Mouse (Mus musculus): ENCODE measurements around the gene Cyp1a2.

The Cyp1a2 gene

DNA sequence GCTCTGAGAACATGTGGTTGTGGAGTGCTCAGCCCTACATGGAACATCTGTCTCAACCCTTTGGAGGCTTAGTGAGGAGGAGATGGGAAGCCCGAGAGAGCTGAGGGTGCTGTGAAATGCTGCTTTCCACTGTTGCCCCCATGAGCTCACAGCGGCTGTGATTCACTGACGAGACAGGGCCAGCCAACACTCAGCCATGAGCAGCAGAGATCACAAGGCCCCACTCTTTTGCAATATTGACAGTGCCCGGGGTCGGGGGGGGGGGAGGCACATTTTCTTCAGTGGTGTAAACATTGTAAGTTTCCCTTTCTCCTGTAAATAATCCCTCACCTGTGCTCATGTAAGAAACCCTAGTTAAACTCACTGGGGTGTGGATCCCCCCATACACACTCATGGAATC lies 12.0 kb downstream of the Cyp1a2 start:
- no peak for DNase-seq (ENCODE audit: low spot score in 2 of 2)

DNA sequence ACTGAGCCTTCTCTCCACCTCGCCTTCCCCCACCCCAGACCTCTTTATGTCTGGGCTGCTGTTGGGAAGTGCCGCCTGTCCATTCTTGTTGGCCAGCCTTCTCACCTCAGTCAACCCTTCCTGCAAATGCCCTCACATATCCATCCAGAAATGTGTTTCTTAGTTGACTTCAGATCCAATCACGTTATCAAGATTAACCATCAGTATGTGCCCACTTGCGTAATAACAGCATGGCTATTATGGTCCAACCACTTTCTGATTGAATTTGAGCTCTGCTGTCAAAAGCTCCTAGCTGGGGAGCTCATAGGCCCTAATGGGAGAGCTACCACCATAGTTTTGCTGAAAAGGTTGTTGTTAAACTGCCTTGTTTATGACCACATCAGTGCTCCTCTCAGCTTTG lies 12.5 kb downstream of the Cyp1a2 start:
- DNase-seq (ENCODE audit: low spot score in 2 of 2) = no peak

DNA sequence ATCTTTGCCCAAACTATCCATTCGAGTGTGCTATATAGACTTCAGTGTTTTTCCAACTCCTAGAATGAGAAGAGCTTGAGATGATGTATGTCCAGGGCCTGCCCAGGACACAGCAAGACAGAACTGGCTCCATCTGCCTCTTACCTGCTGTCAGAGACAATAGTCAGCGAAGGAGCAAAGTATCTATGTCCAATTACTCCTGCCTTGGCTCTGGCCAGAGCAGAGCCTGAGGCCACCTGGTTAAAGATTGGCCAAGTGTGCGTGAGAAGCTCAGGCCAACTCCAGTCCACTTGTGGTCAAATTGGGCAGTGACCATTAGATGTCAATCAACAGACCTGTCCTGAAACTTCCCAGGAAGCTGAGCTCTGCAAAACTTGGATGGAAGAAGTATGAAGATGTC lies 13.9 kb downstream of the Cyp1a2 start:
- no peak for DNase-seq (ENCODE audit: low spot score in 2 of 2)

DNA sequence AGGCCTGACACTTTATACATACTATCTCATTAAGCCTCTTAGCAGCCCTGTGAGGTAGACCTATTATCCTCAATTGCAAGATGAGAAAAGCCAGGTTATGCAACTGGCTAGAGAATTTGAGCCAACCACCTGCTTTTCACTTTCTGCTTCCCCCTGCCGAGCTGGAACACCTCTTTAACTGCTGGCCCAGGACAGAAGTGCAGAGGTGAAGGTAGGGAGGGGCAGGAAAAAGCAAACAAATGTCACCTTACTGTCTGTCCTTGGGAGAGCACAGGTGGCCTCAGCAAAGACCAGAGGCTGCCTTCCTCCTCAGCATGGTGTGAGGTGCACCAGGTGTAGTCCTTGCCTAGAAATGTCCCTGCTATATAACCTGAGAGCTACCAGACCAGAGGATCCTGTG lies 15.2 kb downstream of the Cyp1a2 start:
- DNase-seq (ENCODE audit: low spot score in 2 of 2) = no peak

DNA sequence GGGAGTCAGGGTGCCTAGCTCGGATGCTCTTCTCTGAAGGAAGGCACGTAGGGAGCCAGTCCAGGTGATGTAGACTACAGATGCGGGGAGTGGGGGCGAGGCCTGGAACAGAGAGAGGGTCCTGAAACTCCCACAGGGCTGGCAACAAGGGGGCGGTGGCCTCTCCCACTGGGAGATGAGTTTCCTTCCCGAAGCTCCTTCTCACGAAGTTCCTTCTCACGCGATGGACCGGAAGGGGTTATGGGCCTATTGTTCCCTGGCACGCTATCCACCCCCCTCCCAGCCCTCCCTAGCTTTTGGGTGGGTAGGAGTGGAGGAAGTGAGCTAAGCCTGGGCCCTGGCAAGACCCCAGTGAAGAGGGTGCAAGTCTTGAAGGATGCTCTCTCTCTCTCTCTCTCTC lies 15.7 kb downstream of the Cyp1a2 start:
- DNase-seq (ENCODE audit: low spot score in 2 of 2) = no peak

DNA sequence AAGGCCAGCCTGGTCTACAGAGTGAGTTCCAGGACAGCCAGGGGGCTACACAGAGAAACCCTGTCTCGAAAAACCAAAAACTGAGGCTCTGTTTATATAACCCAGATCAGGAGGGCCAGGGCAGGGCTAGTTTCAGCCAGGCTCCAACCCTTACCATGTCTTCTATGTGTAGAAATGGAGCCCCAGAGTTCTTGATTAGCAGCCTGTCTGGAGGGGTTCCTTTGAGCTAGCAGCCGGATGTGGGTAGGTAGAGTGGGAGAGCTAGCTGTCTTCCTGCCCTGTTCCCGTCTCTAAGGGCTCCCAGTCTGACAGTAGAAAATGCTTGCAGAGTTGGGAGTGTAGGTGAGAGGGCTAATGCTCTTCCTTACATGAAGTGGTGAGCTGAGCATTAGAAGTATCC lies 16.4 kb downstream of the Cyp1a2 start:
- DNase-seq (ENCODE audit: low spot score in 2 of 2) = no peak

DNA sequence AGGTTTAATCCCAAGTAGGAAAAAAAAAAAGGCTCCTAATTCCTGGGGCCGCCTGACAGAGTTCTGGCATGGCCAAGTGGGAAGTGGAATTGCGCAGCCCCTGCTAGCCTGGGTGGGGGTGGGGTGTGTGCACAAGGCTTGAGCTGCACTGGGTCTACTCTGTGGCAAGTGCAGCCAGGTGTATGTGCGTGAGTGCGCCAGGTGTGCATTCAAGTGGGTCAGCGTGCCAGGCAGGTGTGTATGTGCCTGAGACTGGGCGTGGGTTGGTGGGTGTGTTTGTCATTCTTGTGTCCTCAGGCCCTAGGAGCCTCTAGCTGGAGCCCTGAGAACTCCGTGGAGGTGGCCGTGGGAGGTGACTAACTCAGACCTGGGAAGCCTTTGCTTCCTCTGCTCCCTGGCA lies 17.0 kb downstream of the Cyp1a2 start:
- no peak for DNase-seq (ENCODE audit: low spot score in 2 of 2)

DNA sequence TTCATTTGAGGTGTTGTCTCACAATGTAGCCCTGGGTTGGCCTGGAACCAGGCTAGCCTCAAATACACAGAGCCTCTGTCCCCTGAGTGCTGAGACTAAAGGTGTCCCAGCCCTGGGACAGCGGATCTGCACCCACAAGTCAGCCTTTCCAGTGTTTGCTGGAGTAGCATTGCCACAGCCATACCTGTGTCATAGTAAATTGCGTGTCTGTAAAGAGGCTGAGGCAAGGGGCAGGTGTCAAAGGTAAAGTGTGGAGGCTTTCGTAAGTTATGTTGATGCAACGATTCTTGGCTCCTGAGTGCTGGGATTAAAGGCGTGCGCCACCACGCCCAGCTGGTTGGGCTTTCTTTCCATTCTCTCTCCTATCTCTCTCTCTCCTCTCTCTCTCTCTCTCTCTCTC lies 18.9 kb downstream of the Cyp1a2 start:
- no peak for DNase-seq (ENCODE audit: low spot score in 2 of 2)

DNA sequence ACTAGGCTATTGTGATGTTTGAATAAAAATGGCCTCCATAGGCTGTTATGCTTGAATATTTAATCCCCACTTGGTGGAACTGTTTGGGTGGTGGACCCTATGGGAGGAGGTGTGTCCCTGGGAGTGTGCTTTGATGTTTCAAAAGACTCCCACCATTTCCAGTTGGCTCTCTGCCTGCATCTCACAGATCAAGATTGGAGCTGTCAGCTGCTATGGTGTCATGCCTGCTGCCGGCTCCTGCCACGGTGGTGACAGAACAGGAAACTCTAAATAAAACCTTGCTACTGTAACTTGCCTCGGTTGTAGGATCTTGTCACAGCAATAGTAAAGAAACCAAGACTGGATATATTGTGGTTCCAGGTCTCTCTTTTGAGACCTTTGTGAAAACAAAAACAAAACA lies 22.0 kb downstream of the Cyp1a2 start:
- no peak for DNase-seq (ENCODE audit: low spot score in 2 of 2)

DNA sequence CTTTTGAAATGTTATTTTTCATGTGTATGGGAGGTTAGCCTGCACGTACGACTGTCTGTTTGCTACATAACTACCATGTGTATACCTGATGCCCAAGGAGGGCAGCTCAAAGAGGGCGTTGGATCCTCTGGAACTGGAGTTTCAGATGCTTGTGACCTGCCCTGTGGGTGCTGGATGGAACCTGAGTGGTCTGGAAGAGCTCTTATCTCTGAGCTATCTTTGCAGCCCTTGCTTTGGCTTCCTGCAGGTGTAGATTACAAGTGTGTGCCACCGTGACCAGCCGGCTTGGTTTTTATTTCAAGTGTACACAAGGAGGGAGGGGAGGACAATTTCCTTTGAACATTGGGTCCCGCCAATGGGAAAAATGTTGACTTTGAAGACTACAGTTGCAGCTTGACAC lies 23.0 kb downstream of the Cyp1a2 start:
- DNase-seq (ENCODE audit: low spot score in 2 of 2) = no peak

DNA sequence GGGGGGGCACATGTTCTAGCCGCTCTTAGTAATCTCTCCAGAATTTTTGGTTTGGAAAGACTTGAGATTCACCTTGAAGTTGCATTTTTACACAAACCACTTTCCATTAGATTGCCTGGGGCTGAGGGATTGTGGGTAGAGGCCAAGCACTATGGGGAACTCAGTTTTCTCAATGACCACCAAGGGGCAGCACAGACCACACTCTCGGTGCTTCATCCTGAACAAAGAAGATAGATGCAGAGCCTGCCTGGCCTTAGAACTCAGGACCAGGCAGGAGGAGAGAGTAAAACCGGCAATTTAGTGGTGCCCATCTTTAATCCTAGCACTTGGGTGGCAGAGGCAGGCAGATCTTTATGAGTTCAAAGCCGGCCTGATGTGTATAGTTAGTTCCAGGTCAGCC lies 23.7 kb downstream of the Cyp1a2 start:
- peak; percentile 48 to 65 for DNase-seq (ENCODE audit: low spot score in 2 of 2)

DNA sequence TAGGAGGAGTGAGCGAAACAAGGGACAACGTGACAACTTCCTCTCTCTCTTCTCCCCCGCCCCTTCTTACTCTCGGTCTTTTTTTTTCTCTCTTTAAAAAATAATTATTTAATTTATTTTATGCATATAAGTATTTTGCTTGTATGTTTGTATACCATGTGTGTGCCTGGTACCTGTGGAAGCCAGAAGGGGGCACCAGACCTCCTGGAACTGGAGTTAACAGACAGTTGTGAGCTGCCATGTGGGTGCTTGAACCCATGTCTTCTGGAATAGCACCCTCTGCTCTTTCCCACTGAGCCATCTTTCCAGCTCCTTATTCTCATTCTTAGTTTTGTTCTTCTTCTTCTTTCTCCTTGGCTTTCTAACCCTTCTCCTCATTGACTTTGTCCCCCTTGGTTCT lies 24.5 kb downstream of the Cyp1a2 start:
- no peak for DNase-seq (ENCODE audit: low spot score in 2 of 2)

DNA sequence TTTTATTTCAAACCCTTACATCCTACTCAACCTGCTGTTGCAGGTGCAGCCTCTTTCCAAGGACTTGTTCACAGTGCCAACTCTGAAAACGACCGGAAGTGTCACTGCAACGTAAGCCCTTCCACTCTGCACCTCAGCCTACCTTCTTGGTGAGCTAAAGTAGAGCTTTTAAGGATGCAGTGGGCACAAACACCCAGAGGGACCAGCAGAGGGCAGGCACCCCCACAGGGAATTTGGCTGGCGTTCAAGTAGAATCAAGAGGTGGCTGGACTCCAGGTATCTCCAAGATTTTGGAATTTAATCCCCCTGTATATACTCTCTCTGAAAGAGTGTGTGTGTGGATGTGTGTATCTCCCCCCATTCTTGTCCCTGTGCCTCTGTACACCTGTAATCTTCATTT lies 25.7 kb downstream of the Cyp1a2 start:
- DNase-seq (ENCODE audit: low spot score in 2 of 2) = no peak

DNA sequence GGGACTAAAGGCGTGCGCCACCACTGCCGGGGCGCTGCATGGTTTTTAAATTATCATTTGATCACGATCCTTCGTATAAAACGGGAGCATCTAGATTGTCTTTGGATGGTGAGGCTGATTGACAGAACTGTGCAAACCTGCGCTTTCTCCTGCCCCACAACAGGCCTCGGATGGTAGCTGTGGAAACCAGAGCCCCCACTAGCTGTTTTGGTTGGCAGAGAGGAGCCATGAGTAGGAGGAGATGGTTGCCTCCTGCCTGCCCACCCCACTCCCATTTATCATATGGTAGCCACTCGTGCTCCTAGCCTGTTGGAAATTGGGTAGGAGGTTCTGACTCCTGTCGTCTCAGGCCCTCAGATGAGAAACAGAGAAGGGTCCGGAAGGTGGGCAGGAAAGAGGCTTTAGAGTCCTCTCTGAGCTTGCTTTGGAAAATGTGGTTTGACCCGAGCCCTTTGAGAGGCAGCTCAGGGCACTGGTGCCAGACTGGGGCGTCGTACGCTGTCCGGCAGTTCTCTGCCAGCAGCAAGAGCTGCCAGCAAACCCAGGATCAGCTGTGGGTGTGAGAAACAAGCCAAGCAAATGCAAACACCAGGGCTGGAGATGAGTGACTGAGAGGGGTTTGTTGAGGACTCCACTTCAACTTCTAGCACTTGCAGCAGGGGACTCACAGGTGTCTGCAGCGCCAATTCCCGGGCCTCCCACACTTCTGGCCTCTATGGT lies 26.7 kb downstream of the Cyp1a2 start:
- no peak for DNase-seq (ENCODE audit: low spot score in 2 of 2)

DNA sequence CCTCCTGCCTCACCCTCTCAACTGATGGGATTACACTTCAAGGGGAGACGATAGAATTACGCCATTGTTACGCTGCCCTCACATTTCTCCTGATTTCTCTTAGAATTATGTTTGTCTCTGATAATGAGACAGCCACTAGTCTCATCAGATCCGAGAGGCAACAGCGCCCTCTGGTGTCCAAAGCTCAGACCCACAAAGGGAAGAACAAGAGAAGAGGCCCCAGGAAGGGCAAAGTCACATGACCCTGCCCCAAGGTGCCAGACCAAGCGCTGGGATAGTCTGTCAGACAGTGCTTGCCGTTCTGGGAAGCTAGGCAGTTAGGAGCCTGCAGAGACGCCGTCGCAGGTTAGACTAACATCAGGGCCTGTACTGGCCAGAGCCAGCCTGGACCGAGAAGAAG lies 27.8 kb downstream of the Cyp1a2 start:
- DNase-seq (ENCODE audit: low spot score in 2 of 2) = peak; percentile 90 to 97

DNA sequence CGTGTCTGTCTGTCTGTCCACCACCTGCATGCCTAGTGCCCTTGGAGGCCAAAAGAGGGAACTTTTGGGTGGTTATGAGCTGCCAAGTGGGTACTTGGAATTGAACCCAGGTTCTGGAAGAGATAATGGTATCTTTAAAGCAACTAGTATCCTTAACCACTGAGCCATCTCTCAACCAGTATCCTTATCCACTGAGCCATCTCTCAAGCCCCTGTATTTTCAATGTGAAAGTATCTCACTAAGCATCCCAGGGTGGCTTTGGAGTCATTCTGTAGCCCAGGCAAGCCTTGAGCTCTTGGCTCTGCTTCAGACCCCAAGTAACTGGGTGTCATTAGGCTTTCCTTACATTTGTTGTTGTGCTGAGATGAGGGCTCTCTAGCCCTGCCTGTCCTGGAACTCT lies 28.5 kb downstream of the Cyp1a2 start:
- DNase-seq (ENCODE audit: low spot score in 2 of 2) = no peak

DNA sequence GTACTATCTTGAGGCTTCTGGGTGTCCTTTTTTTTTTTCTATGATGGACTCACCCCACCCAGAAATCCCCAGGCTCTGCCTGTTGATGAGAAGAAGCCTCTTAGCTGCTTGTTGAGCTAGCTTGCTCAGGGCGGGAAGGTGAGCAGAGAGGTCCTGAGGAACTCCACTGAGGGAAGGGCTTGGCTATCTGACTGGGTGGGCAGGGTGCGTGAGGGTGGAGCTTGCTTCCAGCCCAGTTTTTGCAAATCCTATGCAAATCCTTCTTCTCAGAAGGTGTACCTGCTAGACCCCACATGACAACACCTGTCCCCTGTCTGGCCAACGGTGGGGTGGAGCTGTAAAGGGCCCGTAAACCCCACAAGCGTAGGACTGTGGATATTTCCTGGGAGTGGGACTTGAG lies 30.2 kb downstream of the Cyp1a2 start, which contains the start of gene Csk:
TSS of gene Csk (minus strand) at position 349 of the 400 bp plus-strand sequence.
- DNase-seq (ENCODE audit: low spot score in 2 of 2) = no peak

DNA sequence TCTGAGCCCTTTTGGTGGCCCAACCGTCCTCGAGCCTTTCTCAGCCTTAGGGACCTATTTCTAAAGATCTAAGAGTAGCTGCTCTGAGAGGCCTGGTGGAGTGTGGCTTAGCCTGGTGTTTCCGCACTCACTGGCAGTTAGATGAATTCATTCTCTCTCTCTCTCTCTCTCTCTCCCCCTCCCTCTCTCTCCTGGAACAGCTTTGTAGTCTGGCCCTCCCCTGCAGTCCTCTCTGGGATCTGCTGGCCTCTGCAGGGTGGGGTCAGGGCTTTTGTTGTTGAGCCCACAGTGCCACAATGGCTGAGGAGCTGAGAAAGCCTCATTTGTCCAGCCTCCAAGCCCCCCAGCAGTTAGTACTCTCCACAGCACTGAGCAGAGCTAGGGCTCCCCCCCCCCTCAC lies 30.6 kb downstream of the Cyp1a2 start:
- no peak for DNase-seq (ENCODE audit: low spot score in 2 of 2)

DNA sequence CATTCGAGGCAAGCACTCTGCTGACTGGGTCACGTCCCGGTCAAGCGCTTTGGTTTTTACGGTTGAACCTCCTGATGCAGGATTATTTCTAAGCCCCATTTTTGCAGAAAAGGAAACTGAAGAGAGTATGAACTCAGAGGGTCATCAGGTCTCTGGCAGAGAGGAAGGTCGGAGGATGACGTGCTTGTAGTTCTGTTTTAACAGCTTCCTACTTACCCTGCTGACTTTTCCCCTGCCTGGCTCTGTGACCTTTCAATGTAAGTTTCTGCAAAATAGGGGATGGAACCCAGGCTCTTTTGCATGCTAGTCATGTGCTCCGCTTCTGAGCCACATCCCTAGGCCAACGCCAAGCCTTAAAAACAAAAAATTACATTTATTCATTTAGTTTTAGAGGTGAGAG lies 31.2 kb downstream of the Cyp1a2 start:
- DNase-seq (ENCODE audit: low spot score in 2 of 2) = no peak

DNA sequence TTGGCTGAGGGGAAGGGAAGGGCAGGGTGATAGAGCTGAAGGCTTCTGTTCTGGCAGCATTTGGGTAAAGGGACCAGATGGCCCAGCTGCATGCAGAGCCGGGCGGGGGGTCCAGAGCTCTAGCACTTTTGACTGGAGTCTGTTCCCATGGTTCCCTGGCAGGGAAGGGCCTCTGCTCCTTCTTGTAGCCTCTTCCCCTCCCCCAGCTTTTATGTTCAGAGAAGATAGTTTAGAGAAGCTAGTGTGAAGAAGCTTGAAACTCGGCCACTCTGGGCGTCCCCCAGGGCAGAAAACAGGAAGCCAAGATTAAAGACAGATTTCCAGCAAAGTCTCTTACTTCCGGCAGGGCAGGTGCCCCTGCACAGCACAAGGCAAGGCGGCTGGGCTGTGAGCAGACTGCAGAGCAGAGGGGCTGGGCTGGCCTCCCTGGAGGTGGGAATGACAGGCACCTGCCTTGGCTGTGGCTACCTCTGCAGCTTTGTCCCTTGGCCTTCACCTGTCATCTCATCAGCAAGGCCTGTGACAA lies 32.7 kb downstream of the Cyp1a2 start:
- DNase-seq (ENCODE audit: low spot score in 2 of 2) = peak in 1 of 2 experiments; percentile 50

DNA sequence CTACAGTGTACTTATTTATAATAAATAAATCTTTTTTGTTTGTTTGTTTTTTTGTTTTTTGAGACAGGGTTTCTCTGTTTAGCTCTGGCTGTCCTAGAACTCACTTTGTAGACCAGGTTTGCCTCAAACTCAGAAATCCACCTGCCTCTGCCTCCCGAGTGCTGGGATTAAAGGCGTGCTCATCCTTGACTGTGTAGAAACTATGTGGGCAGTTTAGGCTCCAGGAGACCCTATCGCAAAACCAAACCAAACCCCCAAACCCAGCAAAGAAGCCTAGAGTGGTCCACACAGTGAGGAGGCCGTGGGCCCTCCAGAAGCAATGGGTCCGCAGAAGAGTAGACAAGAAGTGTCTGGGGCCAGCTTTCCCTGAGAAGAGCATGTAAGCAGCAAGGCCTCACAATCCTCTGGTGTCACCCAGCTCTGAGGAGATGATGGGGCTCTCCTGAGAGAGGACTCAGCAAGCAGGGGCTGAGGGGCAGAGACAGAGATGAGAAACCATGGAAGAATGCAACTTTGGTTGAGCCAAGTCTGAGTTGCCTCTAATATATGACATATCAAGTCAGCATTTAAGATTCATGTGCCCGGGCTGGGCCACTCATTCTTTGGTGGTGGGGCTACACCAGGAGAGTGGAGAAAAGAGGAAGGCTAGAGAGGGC lies 33.2 kb downstream of the Cyp1a2 start:
- DNase-seq (ENCODE audit: low spot score in 2 of 2) = no peak

DNA sequence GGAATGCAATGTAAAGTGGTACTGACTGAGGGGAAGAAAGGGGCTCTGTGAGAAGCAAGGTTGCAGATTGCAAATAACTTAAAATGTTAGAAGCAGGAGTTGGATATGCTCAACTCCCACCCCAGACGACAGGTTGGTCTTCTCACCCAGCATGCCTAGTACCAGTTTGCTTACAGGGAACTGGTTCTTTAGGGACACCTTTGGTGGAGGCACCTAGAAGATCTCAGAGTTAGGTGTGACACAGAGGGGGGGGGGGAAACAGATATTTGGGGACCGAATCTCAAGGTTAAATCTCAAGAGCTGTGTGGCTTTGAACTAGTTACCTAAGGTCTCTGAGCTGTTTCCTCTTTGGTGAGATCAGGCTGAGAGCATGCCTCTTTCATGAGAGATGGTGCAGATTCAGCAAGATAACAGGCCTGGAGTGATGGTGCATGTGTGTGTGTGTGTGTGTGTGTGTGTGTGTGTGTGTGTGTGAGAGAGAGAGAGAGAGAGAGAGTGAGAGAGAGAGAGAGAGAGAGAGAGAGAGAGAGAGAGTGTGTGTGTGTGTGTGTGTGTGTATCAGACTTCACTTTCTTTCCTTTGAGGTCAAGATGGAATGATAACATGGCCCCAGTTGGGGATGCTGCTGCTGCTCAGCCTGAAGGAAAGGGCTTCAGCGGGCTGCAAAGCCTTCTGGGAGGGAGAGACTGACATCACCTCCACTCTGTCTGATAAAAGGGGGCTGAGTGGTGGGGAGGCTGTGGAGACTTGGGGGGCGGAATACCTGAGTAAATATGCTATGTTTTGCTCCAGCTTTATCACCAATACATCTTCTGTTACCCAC lies 36.0 kb downstream of the Cyp1a2 start:
- no peak for DNase-seq (ENCODE audit: low spot score in 2 of 2)
